Mouse (Mus musculus) olfactory bulb, adult 2 months (tissue): Measurements from ENCODE around the gene Igsf21.

Experiments used
- CTCF ChIP-seq: fragments of 200-500 bp; IDR thresholded peaks from 2 replicates; pipeline ENCODE4 v1.5.1; 2012; ENCODE audit warnings: low read depth, mild to moderate bottlenecking, low read length, moderate library complexity; ENCODE audit not compliant: insufficient read depth
- POLR2A ChIP-seq: fragments of 200-500 bp; IDR thresholded peaks from 2 replicates; pipeline ENCODE4 v1.6.1; 2012; ENCODE audit warnings: mild to moderate bottlenecking, low read depth, low read length, moderate library complexity; ENCODE audit not compliant: insufficient read depth

DNA sequence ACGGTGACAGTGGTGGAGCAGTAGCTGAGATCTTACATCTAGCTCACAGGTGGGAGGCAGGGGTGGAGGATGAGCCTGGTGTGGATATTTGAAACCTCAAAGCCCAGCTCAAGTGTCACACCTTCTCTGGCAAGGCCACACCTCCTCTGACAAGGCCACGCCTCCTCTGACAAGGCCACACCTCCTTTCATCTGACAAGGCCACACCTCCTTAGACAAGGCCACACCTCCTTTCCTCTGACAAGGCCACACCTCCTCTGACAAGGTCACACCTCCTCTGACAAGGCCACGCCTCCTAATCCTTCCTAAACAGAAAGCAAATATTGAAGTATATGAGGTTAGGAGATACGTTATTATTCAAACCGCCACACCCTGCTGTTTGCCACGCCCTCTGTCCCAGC lies 69.5 kb downstream of the Igsf21 start:
- TF ChIP-seq CTCF = no peak
- no peak for TF ChIP-seq POLR2A
